Mouse (Mus musculus): Measurements from ENCODE around the gene Ppfibp2.

Gene Ppfibp2

GRCm38 (mm10) chr7:107663621-107664020, 68.6 kb downstream of the Ppfibp2 start:
- DNase-seq (ENCODE audit: low read depth, low spot score), result no peak

- DNase-seq (ENCODE audit: low read depth, low spot score), result peak; percentile 79
Measured at GRCm38 (mm10) chr7:107664063-107665056, 69.4 kb downstream of the Ppfibp2 start.

- no peak for DNase-seq (ENCODE audit: low read depth, low spot score)
Measured at GRCm38 (mm10) chr7:107665221-107665585, 70.2 kb downstream of the Ppfibp2 start.

GRCm38 (mm10) chr7:107665586-107666261, 70.7 kb downstream of the Ppfibp2 start:
- DNase-seq (ENCODE audit: low read depth, low spot score), result no peak

- no peak for DNase-seq (ENCODE audit: low read depth, low spot score)
Measured at GRCm38 (mm10) chr7:107666262-107666902, 71.4 kb downstream of the Ppfibp2 start.

- DNase-seq (ENCODE audit: low read depth, low spot score), result no peak
Measured at GRCm38 (mm10) chr7:107668514-107668913, 73.5 kb downstream of the Ppfibp2 start.

- DNase-seq (ENCODE audit: low read depth, low spot score), result no peak
Measured at GRCm38 (mm10) chr7:107675224-107675623, 80.2 kb downstream of the Ppfibp2 start.

- DNase-seq (ENCODE audit: low read depth, low spot score), result no peak
Measured at GRCm38 (mm10) chr7:107680151-107680852, 85.3 kb downstream of the Ppfibp2 start.

GRCm38 (mm10) chr7:107681306-107681705, 86.3 kb downstream of the Ppfibp2 start:
- no peak for DNase-seq (ENCODE audit: low read depth, low spot score)

GRCm38 (mm10) chr7:107683162-107683561, 88.2 kb downstream of the Ppfibp2 start:
- DNase-seq (ENCODE audit: low read depth, low spot score), result no peak

GRCm38 (mm10) chr7:107683622-107684021, 88.6 kb downstream of the Ppfibp2 start:
- no peak for DNase-seq (ENCODE audit: low read depth, low spot score)

- DNase-seq (ENCODE audit: low read depth, low spot score), result no peak
Measured at GRCm38 (mm10) chr7:107685238-107685954, 90.4 kb downstream of the Ppfibp2 start.

- DNase-seq (ENCODE audit: low read depth, low spot score), result no peak
Measured at GRCm38 (mm10) chr7:107685955-107686285, 90.9 kb downstream of the Ppfibp2 start.

- no peak for DNase-seq (ENCODE audit: low read depth, low spot score)
Measured at GRCm38 (mm10) chr7:107687412-107687811, 92.4 kb downstream of the Ppfibp2 start.

GRCm38 (mm10) chr7:107688040-107688439, 93.0 kb downstream of the Ppfibp2 start:
- DNase-seq (ENCODE audit: low read depth, low spot score), result no peak

GRCm38 (mm10) chr7:107690426-107691221, 95.6 kb downstream of the Ppfibp2 start:
- no peak for DNase-seq (ENCODE audit: low read depth, low spot score)

- DNase-seq (ENCODE audit: low read depth, low spot score), result no peak
Measured at GRCm38 (mm10) chr7:107691493-107691892, 96.5 kb downstream of the Ppfibp2 start.

- DNase-seq (ENCODE audit: low read depth, low spot score), result no peak
Measured at GRCm38 (mm10) chr7:107694254-107694947, 99.4 kb downstream of the Ppfibp2 start.

GRCm38 (mm10) chr7:107697066-107697465, 102.1 kb downstream of the Ppfibp2 start:
- no peak for DNase-seq (ENCODE audit: low read depth, low spot score)

- DNase-seq (ENCODE audit: low read depth, low spot score), result no peak
Measured at GRCm38 (mm10) chr7:107699926-107700325, 104.9 kb downstream of the Ppfibp2 start.
